Mouse (Mus musculus) kidney, postnatal 0 days (tissue): ENCODE measurements around the gene Ugt1a2. TPM values are rescaled to one million over a fixed set of nuclear protein-coding genes. Genes with fewer than 3 reads are reported as not detected.
A peak's percentile ranks its signal among the peaks of the same experiment; 100 is the strongest.

Experiments
- ATAC-seq: fragments of 200-750 bp; cut with Nextera tagmentation; replicated peaks from 2 replicates; pipeline ENCODE4 v1.8.0; 2017; ENCODE audit warnings: low read depth, moderate number of reproducible peaks, moderate TSS enrichment, moderate library complexity; ENCODE audit not compliant: low FRiP score
- DNase-seq: peaks from one replicate; pipeline ENCODE4 v3.0.0-alpha.2; 2016; ENCODE audit warnings: low spot score
- H3K27ac ChIP-seq: fragments of 300-500 bp; sonication (generic); 2 replicates; pipeline ENCODE4 v1.5.1; 2014; ENCODE audit warnings: mild to moderate bottlenecking
- H3K27me3 ChIP-seq: fragments of 300-500 bp; sonication (generic); 2 replicates; pipeline ENCODE4 v1.6.1; 2014; ENCODE audit warnings: low read length, mixed read lengths; ENCODE audit not compliant: insufficient read depth
- H3K36me3 ChIP-seq: fragments of 300-500 bp; sonication (generic); 2 replicates; pipeline ENCODE4 v1.6.1; 2014; ENCODE audit warnings: low read length, mixed read lengths; ENCODE audit not compliant: insufficient read depth
- H3K4me1 ChIP-seq: fragments of 300-500 bp; sonication (generic); replicated peaks from 2 replicates; pipeline ENCODE4 v1.6.1; 2014; ENCODE audit warnings: antibody characterized with exemption, low read length, mixed read lengths; ENCODE audit not compliant: insufficient read depth
- H3K4me2 ChIP-seq: fragments of 300-500 bp; sonication (generic); 2 replicates; pipeline ENCODE4 v1.6.1; 2014; ENCODE audit warnings: mild to moderate bottlenecking, low read length, moderate library complexity, mixed read lengths
- H3K4me3 ChIP-seq: fragments of 300-500 bp; sonication (generic); replicated peaks from 2 replicates; pipeline ENCODE4 v1.5.1; 2014; ENCODE audit warnings: low read depth, low read length
- H3K9ac ChIP-seq: fragments of 300-500 bp; sonication (generic); 2 replicates; pipeline ENCODE4 v1.6.1; 2014; ENCODE audit warnings: low read depth, low read length
- H3K9me3 ChIP-seq: fragments of 300-500 bp; sonication (generic); replicated peaks from 2 replicates; pipeline ENCODE4 v1.6.1; 2016; ENCODE audit warnings: low read length, inconsistent platforms, mixed read lengths
- CTCF ChIP-seq: IDR thresholded peaks from 2 replicates; pipeline ENCODE4 v1.5.1; 2016; ENCODE audit warnings: antibody characterized with exemption, low read depth, mild to moderate bottlenecking, moderate library complexity
- WGBS: fragments of 180-500 bp; shearing (Covaris S2); extraction: QIAGEN DNeasy Blood & Tissue Kit; methylation state at CpG from one replicate; pipeline ENCODE4 v1.1.7; 2014; 5-methylcytosine and 5-hydroxymethylcytosine counted together
- polyA plus RNA-seq: library from polyadenylated mRNA; unstranded; fragments of >200 nt; fragmentation: Nextera tagmentation; extraction: Ambion mirVana; gene quantifications from 2 replicates; pipeline ENCODE4 v1.2.1, GENCODE M21; 2015

The Ugt1a2 gene
- polyA plus RNA-seq, 1 experiment from 2014 or later = 176 TPM

DNA sequence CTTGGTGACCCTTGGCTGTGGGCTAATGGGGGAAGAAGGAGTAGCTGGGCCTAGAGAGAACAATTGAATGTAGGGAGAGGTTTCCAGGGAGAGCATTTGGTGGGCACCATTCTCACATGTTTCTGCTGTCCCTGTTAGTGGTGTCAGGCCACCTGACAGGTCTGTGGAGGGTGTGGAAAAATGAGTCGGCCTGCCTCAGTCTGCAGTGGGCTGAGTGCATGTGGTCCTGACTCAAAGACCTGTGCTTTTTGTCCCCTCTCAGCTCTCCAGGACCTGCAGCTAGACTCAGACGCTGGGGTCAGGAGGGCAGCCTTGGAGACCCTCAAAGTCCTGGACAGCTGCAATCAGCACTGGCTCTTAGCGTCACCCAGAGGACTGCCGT, 59.2 kb downstream of the Ugt1a2 start:
- 69% methylated on average over 4 of the region's 4 CpGs for WGBS
- Histone ChIP-seq H3K9ac (0 out of 2 replicates have a peak overlapping the region, but pooled peaks have one; percentile 0), H3K27ac (peak overlapping the region; percentile 0; the same call in 1 of the 2 replicates), H3K4me1 (peaks cover 14% of the 10 kb centered on the region), H3K9me3 (no peaks in the 10 kb centered on the region), H3K36me3 (peaks cover 48% of the 10 kb centered on the region), H3K4me2 (no peak overlapping the region), H3K27me3 (no peaks in the 10 kb centered on the region), H3K4me3 (no peak overlapping the region)
- DNase-seq = no peak
- no peak for TF ChIP-seq CTCF
- ATAC-seq = peak; percentile 1; the same call in 1 of the 2 replicates

DNA sequence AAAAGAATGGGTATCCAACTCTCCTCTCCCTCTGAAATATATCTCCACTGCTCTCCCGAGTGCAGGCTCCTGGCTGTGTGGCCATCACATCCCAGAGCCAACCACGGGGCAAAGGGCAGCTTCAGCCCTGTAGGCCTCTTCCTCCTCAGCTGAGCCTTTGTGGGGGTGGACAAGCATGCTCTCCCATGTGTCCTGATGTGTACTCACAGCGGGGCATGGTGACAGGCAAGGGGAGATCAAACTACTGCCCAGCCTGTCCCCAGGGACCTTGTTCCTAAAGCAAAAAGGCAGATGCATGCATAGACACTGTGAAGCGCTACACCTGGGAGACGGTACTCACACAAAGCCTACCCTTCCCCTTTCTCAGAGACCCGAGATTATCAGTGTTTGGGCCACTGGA, 59.7 kb downstream of the Ugt1a2 start:
- Histone ChIP-seq H3K4me1 (peaks cover 14% of the 10 kb centered on the region), H3K27ac (no peak overlapping the region), H3K9me3 (no peaks in the 10 kb centered on the region), H3K36me3 (peaks cover 53% of the 10 kb centered on the region), H3K4me3 (no peak overlapping the region), H3K9ac (0 out of 2 replicates have a peak overlapping the region, but pooled peaks have one; percentile 1), H3K27me3 (no peaks in the 10 kb centered on the region), H3K4me2 (no peak overlapping the region)
- WGBS = 70% methylated on average over 6 of the region's 6 CpGs
- ATAC-seq (0 out of 2 replicates have a peak, but pooled peaks have one; percentile 9), DNase-seq (no peak)
- no peak for TF ChIP-seq CTCF

DNA sequence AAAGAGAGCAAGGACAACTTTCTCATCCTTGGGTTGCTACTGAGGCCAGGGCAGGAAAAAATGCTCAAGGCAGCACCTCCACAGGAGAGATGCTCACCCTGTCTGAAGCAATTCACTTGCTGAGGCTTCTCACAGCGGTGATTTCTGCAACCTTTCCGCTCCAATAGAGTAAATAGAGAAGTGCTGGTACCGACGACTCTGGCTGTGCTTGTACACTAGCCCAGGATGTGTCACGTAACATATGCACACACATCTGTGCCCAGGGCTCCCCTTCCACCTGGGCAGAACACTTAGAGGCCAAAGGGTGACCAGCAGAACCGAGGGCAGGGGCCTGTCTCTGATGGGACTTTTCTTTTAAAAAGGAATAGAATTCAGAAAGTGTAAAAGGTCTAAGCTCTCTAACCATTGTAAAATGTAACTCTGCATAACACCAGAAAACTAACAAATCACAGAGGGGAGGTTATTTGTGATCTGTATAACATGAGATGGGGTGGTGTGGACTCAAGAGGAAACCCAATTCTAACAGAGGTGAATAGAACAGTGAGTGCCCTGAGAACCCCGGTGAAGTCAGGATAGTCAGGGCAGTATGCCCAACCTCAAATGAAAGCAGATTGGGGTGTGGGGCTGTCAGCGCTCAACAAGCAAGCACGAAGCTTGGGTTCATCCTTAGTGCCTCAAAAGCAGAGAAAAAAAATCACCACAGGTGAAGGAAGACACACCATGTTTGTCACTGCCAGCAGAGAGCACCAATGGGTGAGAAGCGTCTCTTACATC, 60.4 kb downstream of the Ugt1a2 start:
- no peaks in the 10 kb centered on the region for H3K27me3 ChIP-seq
- H3K4me2 ChIP-seq = no peak overlapping the region
- H3K9me3 ChIP-seq = no peaks in the 10 kb centered on the region
- H3K4me3 ChIP-seq = no peak overlapping the region
- peaks cover 14% of the 10 kb centered on the region for H3K4me1 ChIP-seq
- no peak for TF ChIP-seq CTCF
- peaks cover 60% of the 10 kb centered on the region for H3K36me3 ChIP-seq
- 0 out of 2 replicates have a peak overlapping the region, but pooled peaks have one; percentile 1 for H3K9ac ChIP-seq
- ATAC-seq (no peak), DNase-seq (no peak)
- no peak overlapping the region for H3K27ac ChIP-seq
- WGBS = 79% methylated on average over 10 of the region's 10 CpGs

DNA sequence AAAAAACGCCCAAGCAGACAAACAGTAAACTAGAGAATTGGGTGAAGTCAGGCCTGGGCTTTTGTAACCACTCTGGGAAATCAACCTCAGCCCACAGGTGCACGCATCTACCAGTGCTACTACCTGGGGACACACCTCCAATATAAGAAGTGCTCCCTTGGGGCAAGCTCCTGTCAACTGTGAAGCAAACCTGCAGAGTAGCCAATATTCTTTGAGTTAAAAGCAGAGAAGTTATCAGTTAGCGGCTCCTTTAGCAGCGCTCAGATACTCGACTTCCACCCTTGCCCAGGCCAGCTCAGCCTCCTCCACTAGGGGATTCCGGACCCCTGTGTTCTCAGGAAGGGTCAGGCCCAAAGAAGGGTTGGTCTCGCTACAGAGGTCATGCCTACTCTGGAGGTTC, 61.3 kb downstream of the Ugt1a2 start:
- no peaks in the 10 kb centered on the region for H3K9me3 ChIP-seq
- peaks cover 14% of the 10 kb centered on the region for H3K4me1 ChIP-seq
- H3K9ac ChIP-seq = no peak overlapping the region
- no peak for TF ChIP-seq CTCF
- 82% methylated on average over 7 of the region's 7 CpGs for WGBS
- no peak overlapping the region for H3K4me2 ChIP-seq
- no peak overlapping the region for H3K27ac ChIP-seq
- DNase-seq (no peak), ATAC-seq (no peak)
- H3K36me3 ChIP-seq = peaks cover 69% of the 10 kb centered on the region
- no peak overlapping the region for H3K4me3 ChIP-seq
- no peaks in the 10 kb centered on the region for H3K27me3 ChIP-seq

DNA sequence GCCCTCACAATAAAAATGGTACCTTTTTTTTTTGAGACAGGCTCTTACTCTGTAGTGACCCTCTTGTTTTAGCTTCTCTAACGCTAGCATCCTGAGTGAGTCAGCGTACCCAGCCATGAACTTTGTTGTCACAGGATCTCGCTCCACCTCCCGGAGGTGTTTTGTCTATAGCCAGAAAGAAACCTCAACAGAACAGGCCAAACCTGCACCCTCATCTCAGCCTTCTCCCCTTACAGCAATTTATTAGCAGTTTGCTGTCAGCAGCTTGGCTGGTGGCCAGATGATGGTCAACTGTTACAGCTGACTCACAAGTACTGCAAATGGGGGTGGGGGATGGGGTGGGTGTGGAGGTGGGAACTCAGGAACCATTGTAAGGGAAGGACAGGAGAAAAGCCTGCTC, 61.9 kb downstream of the Ugt1a2 start:
- 46% methylated on average over 4 of the region's 4 CpGs for WGBS
- peak; percentile 84 for DNase-seq

DNA sequence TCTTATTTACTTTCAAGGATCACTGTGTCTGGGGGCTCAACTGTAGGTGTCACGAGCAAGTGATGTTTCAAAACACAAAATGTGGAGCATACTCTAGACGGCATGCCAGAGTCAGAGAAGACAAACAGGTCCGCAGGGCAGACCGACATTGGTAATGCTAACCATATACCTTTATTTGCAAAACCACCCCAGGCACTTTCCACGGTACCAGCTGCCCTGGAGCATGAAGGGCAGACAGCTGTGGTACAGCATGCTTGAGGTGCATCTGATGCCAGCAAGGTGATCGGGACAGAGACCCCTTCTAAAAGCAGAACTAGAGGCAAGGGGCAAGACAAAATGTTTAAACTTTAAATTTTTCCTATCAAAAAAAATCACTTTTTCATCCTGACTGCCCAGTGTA, 62.6 kb downstream of the Ugt1a2 start:
- DNase-seq (no peak), ATAC-seq (no peak)
- no peak overlapping the region for H3K27ac ChIP-seq
- no peaks in the 10 kb centered on the region for H3K27me3 ChIP-seq
- peaks cover 81% of the 10 kb centered on the region for H3K36me3 ChIP-seq
- no peak overlapping the region for H3K9ac ChIP-seq
- no peak overlapping the region for H3K4me3 ChIP-seq
- TF ChIP-seq CTCF = no peak
- no peak overlapping the region for H3K4me2 ChIP-seq
- no peaks in the 10 kb centered on the region for H3K9me3 ChIP-seq
- 73% methylated on average over 6 of the region's 6 CpGs for WGBS
- H3K4me1 ChIP-seq = peaks cover 14% of the 10 kb centered on the region

More for the DNA sequence above, 61.9 kb downstream of the Ugt1a2 start:
- Histone ChIP-seq H3K9ac (no peak overlapping the region), H3K36me3 (peaks cover 74% of the 10 kb centered on the region), H3K4me2 (no peak overlapping the region), H3K9me3 (no peaks in the 10 kb centered on the region), H3K4me1 (peaks cover 14% of the 10 kb centered on the region), H3K27ac (no peak overlapping the region), H3K4me3 (no peak overlapping the region), H3K27me3 (no peaks in the 10 kb centered on the region)
- 0 out of 2 replicates have a peak, but pooled peaks have one; percentile 4 for ATAC-seq
- no peak for TF ChIP-seq CTCF
